Mouse (Mus musculus) layer of hippocampus, adult 11-12 months (tissue): ENCODE results near the gene Akr1b8.
"Not testable (repeated sequence)": the region's sequence is repeated elsewhere in the genome, so short reads cannot be mapped to it uniquely, and the experiment has no call there.

Experiments used
- DNase-seq: peaks from one replicate; pipeline ENCODE4 v3.0.0; 2022; ENCODE audit warnings: low spot score

Gene Akr1b8

DNA sequence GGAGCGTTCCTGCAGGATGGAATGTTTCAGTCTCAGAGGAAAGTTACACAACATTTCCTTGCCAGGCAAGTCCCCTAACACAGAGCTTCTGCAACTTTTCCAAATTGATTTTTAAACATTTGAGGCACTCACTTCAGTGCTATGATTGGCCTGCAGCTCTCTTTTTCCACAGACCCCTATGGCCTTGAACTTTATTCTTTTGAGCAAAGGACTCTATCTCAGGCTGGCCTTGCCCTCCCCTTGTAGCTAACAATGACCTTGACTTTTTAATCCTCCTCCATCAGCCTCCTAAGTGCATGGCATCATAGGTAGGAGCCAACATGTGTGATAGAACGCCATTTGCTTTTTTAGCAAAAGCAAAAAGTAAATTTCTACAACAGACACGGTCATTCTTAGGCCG is 52.8 kb downstream of the Akr1b8 start:
- no peak for DNase-seq

DNA sequence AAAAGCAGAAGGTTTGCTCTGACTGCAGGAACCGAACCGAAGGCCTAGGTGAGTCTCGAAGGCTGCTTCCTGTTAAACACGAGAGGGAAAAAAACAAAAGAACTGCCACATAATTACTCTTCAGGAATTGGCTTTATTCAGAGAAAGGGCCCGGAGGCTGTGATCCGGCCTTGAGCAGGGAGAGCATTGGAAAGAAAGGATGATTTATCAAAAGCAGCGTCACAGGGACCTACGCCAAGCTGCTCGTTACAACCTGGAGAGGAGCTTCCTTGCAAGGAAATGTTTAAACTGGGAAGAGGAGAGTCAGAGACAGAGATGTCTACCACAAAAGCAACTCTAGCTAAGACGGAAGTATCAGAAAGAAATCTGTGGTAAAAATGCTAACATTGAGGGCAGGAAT is 53.5 kb downstream of the Akr1b8 start:
- no peak for DNase-seq

DNA sequence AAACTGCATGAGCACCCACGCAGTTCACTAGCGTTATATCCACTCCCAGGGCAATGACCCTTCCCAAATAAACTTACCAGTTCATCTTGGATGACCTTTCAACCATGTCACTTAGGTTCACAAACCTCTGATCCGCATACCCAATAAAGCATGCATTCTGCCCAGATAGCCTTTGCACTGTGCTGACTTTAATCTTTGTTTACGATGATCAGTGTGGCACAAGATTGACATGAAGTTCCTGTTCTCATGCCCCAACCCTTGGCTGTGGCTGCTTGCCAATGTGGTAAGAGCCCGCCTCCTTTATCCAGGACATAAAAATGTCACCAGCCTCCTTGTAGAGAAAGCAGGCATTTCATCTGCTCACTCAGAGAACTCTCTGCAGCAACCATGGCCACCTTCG is 58.1 kb downstream of the Akr1b8 start, which contains the start of gene Akr1b7:
Akr1b7 (plus strand) TSS at position 312 of the 400 bp plus-strand sequence.
- DNase-seq = no peak

DNA sequence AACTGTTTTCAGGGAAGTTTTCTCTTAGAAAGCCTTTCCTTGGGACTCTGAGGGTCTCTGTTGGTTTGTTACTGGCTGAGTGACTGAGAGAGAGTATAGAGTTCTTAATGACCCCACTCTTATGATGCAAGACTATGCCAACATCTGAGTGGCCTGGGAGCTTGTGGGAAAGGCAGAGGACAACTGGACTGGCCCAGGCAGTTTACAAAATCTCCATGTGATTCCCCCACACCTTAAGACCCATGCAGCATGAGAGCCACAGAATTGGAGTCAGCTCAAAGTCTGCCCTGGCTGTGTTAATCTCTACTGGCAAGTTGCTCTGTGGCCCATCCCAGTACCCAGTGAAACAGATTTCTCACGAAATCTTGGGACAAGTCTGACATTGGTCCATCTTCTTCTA is 58.8 kb downstream of the Akr1b8 start:
- DNase-seq = no peak

DNA sequence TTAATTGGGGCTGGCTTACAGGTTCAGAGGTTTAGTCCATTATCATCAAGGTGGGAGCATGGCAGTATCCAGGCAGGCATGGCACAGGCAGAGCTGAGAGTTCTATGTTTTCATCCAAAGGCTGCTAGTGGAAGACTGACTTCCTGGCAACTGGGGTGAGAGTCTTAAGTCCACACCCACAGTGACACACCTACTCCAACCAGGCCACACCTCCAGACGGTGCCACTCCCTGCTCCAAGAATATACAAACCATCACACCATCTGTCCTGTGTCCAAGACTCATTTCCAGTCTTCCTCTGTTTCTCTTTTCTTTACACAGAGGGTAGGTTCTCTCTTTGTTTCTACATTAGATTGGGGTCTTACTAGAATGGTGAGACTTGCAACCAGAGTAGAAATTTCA is 59.5 kb downstream of the Akr1b8 start:
- DNase-seq = not testable (repeated sequence)

DNA sequence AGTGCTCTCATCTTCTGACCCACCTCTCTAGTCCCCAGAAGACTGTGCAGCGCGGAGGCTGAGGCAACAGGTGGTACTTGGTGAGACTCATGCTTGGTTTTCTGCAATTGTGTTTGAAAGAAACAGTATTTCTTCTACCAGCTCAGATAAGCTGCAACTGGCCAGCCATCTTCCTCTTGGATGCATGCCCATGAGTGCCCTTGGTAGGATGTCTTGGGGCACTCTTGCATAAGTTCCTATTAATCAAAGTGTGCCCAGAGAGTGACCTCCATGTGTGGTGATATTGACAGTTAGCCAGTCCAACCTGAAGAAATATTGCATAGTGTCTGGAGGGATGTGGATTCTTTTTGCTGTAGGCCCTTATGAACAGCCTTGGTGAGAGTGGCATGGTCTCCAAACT is 62.6 kb downstream of the Akr1b8 start:
- no peak for DNase-seq
